Comparison of ENCODE assay signal across 9 mouse cellular contexts in genomic region chr17:49172052-49172799, GRCm38 (mm10).
A peak's percentile ranks its signal among the peaks of the same experiment; 100 is the strongest.
DNase-seq lines count a peak whose midpoint lies in the region; ATAC-seq lines count a peak whose summit lies in the region.
"Had no signal": no experiment of that assay in that cellular context is flagged by ENCODE, and none has a peak within 500 bp of the region (broad histone marks: within the 10 kb centered on the region; RNA-seq: fewer than 3 reads in every experiment).

No protein-coding gene starts in this region.

- WGBS in heart, embryonic 11.5 days (ENCODE audit: insufficient replicate concordance) = 9% methylated on average over 15 of the region's 15 CpGs
- 12% methylated on average over 15 of the region's 15 CpGs for WGBS in embryonic facial prominence, embryonic 15.5 days
- WGBS in limb, embryonic 10.5 days = 13% methylated on average over 15 of the region's 15 CpGs

- no peaks in the 10 kb centered on the region for H3K9me3 ChIP-seq in heart, embryonic 11.5 days (replicated peaks; ENCODE audit: control insufficient read depth, low read length)
- no peaks in the 10 kb centered on the region for H3K9me3 ChIP-seq in embryonic facial prominence, embryonic 15.5 days (replicated peaks)
- no peaks in the 10 kb centered on the region for H3K9me3 ChIP-seq in limb, embryonic 10.5 days (replicated peaks)

- no peak overlapping the region for H3K9ac ChIP-seq in heart, embryonic 11.5 days (ENCODE audit: low read depth, low read length)
- 0 out of 2 replicates have a peak overlapping the region, but pooled peaks have one; percentile 18 for H3K9ac ChIP-seq in embryonic facial prominence, embryonic 15.5 days

- no peak overlapping the region for H3K27ac ChIP-seq in heart, embryonic 11.5 days (ENCODE audit: low read depth, low read length)
- no peak overlapping the region for H3K27ac ChIP-seq in embryonic facial prominence, embryonic 15.5 days (replicated peaks)
- H3K27ac ChIP-seq in limb, embryonic 10.5 days = no peak overlapping the region

- DNase-seq in heart, adult 8-10 months (ENCODE audit: low spot score) = no peak
- DNase-seq in B cell, adult 2 months = peak; percentile 5 to 6
- DNase-seq in limb, embryonic 10.5 days (ENCODE audit: low spot score) = no peak
- DNase-seq in right cerebral cortex, postnatal 14 days = peak; percentile 19
- no peak for DNase-seq in gastrocnemius, postnatal 36 days
- no peak for DNase-seq in ovary, adult 18-20 months (ENCODE audit: low spot score)

- peak overlapping the region; percentile 34 for H3K4me3 ChIP-seq in heart, embryonic 11.5 days (ENCODE audit: low read depth, low read length)
- H3K4me3 ChIP-seq in embryonic facial prominence, embryonic 15.5 days (replicated peaks) = peak overlapping the region; percentile 42
- peak overlapping the region; percentile 48 for H3K4me3 ChIP-seq in limb, embryonic 10.5 days

- H3K27me3 ChIP-seq in heart, embryonic 11.5 days (ENCODE audit: control insufficient read depth, insufficient read depth, low read length) = peaks cover 46% of the 10 kb centered on the region
- H3K27me3 ChIP-seq in embryonic facial prominence, embryonic 15.5 days = peaks cover 12% of the 10 kb centered on the region
- H3K27me3 ChIP-seq in limb, embryonic 10.5 days (ENCODE audit: low read depth, poor library complexity, severe bottlenecking) = peaks cover 39% of the 10 kb centered on the region
- H3K27me3 ChIP-seq: CH12.LX had no signal

- H3K4me1 ChIP-seq in heart, embryonic 11.5 days (ENCODE audit: control insufficient read depth, insufficient read depth, low read length) = peaks cover 9% of the 10 kb centered on the region; the same call in 1 of the 2 replicates
- peaks cover 15% of the 10 kb centered on the region for H3K4me1 ChIP-seq in embryonic facial prominence, embryonic 15.5 days
- peaks cover 23% of the 10 kb centered on the region for H3K4me1 ChIP-seq in limb, embryonic 10.5 days

- intact Hi-C loops in gastrocnemius, postnatal 36 days (cut with DNase I) = no loop called here

- H3K4me2 ChIP-seq in heart, embryonic 11.5 days = peak overlapping the region; percentile 73
- peak overlapping the region; percentile 82 for H3K4me2 ChIP-seq in embryonic facial prominence, embryonic 15.5 days (replicated peaks)

- H3K36me3 ChIP-seq in heart, embryonic 11.5 days (ENCODE audit: control insufficient read depth, insufficient read depth, low read length) = no peaks in the 10 kb centered on the region
- H3K36me3 ChIP-seq in embryonic facial prominence, embryonic 15.5 days = no peaks in the 10 kb centered on the region
- H3K36me3 ChIP-seq in limb, embryonic 10.5 days = no peaks in the 10 kb centered on the region

- no peak for ATAC-seq in heart, embryonic 11.5 days (replicated peaks; ENCODE audit: insufficient number of reproducible peaks, low FRiP score, low TSS enrichment)
- ATAC-seq in embryonic facial prominence, embryonic 15.5 days (ENCODE audit: insufficient number of reproducible peaks, low FRiP score, low TSS enrichment, low read depth) = no peak

Comparison
In these comparisons a context has a peak if more than half of its experiments do, and no peak if none do; other contexts are left out.
1. DNase-seq: peak in B cell, adult 2 months (2 of 2) and right cerebral cortex, postnatal 14 days (single experiment); none in heart, adult 8-10 months (single experiment), limb, embryonic 10.5 days (single experiment), gastrocnemius, postnatal 36 days (0 of 2) and ovary, adult 18-20 months (single experiment).
2. Peak in every context shown above with its lines, with median percentiles within 50 percentile points of each other: H3K4me3 ChIP-seq.